Mouse (Mus musculus) kidney, embryonic 16.5 days (tissue): ENCODE measurements around the gene Rapgef5. TPM values are rescaled to one million over a fixed set of nuclear protein-coding genes. Genes with fewer than 3 reads are reported as not detected.

Source experiments
- ATAC-seq: fragments of 200-750 bp; cut with Nextera tagmentation; 2 replicates; pipeline ENCODE4 v1.8.0; 2017; ENCODE audit warnings: moderate TSS enrichment; ENCODE audit not compliant: low FRiP score, low TSS enrichment
- H3K27ac ChIP-seq: fragments of 300-500 bp; sonication (generic); 2 replicates; pipeline ENCODE4 v1.5.1; 2014; ENCODE audit warnings: low read length
- H3K27me3 ChIP-seq: fragments of 300-500 bp; sonication (generic); 2 replicates; pipeline ENCODE4 v1.6.1; 2014; ENCODE audit warnings: low read length, control low read depth, mixed read lengths; ENCODE audit not compliant: insufficient read depth
- H3K36me3 ChIP-seq: fragments of 300-500 bp; sonication (generic); 2 replicates; pipeline ENCODE4 v1.6.1; 2014; ENCODE audit warnings: low read length, control low read depth, mixed read lengths; ENCODE audit not compliant: insufficient read depth
- H3K4me1 ChIP-seq: fragments of 300-500 bp; sonication (generic); 2 replicates; pipeline ENCODE4 v1.6.1; 2014; ENCODE audit warnings: low read length, control low read depth, mixed read lengths; ENCODE audit not compliant: insufficient read depth
- H3K4me2 ChIP-seq: fragments of 300-500 bp; sonication (generic); replicated peaks from 2 replicates; pipeline ENCODE4 v1.6.1; 2014; ENCODE audit warnings: low read depth, low read length
- H3K4me3 ChIP-seq: fragments of 300-500 bp; sonication (generic); 2 replicates; pipeline ENCODE4 v1.5.1; 2014; ENCODE audit warnings: mild to moderate bottlenecking, low read length
- H3K9ac ChIP-seq: fragments of 300-500 bp; sonication (generic); replicated peaks from 2 replicates; pipeline ENCODE4 v1.6.1; 2014; ENCODE audit warnings: low read length
- H3K9me3 ChIP-seq: fragments of 300-500 bp; sonication (generic); 2 replicates; pipeline ENCODE4 v1.6.1; 2016; ENCODE audit warnings: low read length, control low read depth
- WGBS: fragments of 180-500 bp; shearing (Covaris S2); extraction: QIAGEN DNeasy Blood & Tissue Kit; methylation state at CpG from one replicate; pipeline ENCODE4 v1.1.7; 2014; 5-methylcytosine and 5-hydroxymethylcytosine counted together
- polyA plus RNA-seq: library from polyadenylated mRNA; unstranded; fragments of >200 nt; fragmentation: Nextera tagmentation; extraction: Ambion mirVana; gene quantifications from 2 replicates; pipeline ENCODE4 v1.2.1, GENCODE M21; 2015

Rapgef5 gene
- polyA plus RNA-seq, 1 experiment from 2014 or later: 15.5 TPM

- WGBS: 65% methylated on average over 2 of the region's 2 CpGs
- H3K9ac ChIP-seq: no peak overlapping the region
- peaks cover 24% of the 10 kb centered on the region for H3K4me1 ChIP-seq
- no peaks in the 10 kb centered on the region for H3K9me3 ChIP-seq
- H3K4me3 ChIP-seq: no peak overlapping the region
- no peaks in the 10 kb centered on the region for H3K27me3 ChIP-seq
- ATAC-seq: no peak
- H3K27ac ChIP-seq: no peak overlapping the region
- H3K36me3 ChIP-seq: no peaks in the 10 kb centered on the region
- H3K4me2 ChIP-seq: no peak overlapping the region
Measured at GRCm38 (mm10) chr12:117736928-117737327, 220.6 kb downstream of the Rapgef5 start.

GRCm38 (mm10) chr12:117737332-117738031, 221.2 kb downstream of the Rapgef5 start:
- Histone ChIP-seq H3K4me3 (no peak overlapping the region), H3K36me3 (no peaks in the 10 kb centered on the region), H3K9me3 (no peaks in the 10 kb centered on the region), H3K4me1 (peaks cover 24% of the 10 kb centered on the region), H3K27ac (no peak overlapping the region), H3K4me2 (no peak overlapping the region), H3K9ac (no peak overlapping the region), H3K27me3 (no peaks in the 10 kb centered on the region)
- ATAC-seq: no peak; the same call in 1 of the 2 replicates
- 77% methylated on average over 11 of the region's 11 CpGs for WGBS

DNA sequence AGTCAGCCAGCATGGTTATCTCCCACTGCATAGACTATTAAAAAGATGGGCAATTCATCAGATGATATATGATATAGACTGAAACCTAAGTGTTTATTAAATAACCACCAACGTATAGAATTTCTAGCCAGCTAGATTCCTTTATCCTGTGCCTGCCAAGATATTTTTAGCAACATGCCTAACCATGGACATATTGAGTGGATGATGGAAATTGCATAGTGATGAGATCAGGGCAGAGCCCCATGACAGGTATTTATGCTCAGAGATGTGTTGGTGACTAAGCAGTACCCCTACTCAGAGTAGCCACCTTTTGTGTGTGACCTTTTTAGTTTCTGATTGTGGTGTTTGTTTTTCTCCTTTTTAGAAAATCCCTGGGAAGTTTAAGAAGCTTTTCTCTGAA, 226.2 kb downstream of the Rapgef5 start:
- H3K4me1 ChIP-seq: peaks cover 21% of the 10 kb centered on the region
- H3K36me3 ChIP-seq: no peaks in the 10 kb centered on the region
- 31% methylated on average over 1 of the region's 1 CpGs for WGBS
- no peak overlapping the region for H3K27ac ChIP-seq
- H3K9me3 ChIP-seq: no peaks in the 10 kb centered on the region
- no peak overlapping the region for H3K9ac ChIP-seq
- no peak overlapping the region for H3K4me3 ChIP-seq
- ATAC-seq: no peak
- H3K4me2 ChIP-seq: no peak overlapping the region
- H3K27me3 ChIP-seq: no peaks in the 10 kb centered on the region

DNA sequence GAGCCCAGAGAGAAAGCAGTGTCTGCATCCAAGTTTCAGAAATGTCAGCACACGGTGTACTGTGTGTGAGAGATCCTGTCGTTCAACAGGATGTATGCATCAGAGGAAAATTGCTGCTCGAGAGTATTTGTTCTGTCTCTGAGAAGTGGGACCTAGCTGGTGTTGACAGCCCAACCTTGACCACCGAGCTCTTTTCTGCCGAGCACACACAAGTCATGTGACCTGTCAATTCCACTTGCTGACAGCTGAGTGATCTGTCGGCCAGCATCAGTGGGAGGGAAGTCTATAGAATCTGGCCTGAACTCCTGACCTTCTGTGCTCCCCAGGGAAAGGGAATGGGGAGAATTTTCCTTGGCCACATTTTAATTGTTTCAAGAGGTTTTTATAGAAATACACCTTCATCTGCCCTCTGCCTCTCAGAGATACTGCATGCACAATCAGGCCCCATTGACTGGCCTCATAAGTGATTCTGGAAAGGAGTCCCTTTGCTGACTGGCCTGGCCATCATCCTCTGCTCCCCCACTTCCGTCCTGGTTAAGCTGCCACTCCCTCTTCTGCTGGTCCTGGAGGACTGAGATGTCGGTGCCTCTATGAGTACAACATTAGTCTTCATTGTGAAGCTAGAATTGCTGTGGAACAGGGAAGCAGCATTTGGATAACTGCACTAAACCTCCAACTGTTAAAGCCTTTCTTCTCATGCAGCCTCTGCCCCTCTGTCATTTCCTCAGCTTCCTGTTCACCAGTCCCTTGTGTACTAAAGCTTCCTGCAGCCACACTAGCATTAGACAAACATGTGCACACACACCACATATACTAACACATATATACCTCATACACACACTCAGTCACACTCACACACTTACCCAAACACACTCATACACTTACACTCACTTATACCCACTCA, 228.6 kb downstream of the Rapgef5 start:
- Histone ChIP-seq H3K9me3 (no peaks in the 10 kb centered on the region), H3K9ac (no peak overlapping the region), H3K4me2 (no peak overlapping the region), H3K27me3 (no peaks in the 10 kb centered on the region), H3K36me3 (no peaks in the 10 kb centered on the region), H3K4me1 (peaks cover 21% of the 10 kb centered on the region), H3K4me3 (no peak overlapping the region), H3K27ac (0 out of 2 replicates have a peak overlapping the region, but pooled peaks have one; percentile 29)
- 29% methylated on average over 8 of the region's 8 CpGs for WGBS
- no peak for ATAC-seq

GRCm38 (mm10) chr12:117746611-117747010, 230.3 kb downstream of the Rapgef5 start:
- Histone ChIP-seq H3K4me1 (peaks cover 19% of the 10 kb centered on the region; the same call in 1 of the 2 replicates), H3K9ac (no peak overlapping the region), H3K27me3 (no peaks in the 10 kb centered on the region), H3K9me3 (no peaks in the 10 kb centered on the region), H3K36me3 (no peaks in the 10 kb centered on the region), H3K27ac (no peak overlapping the region), H3K4me2 (no peak overlapping the region), H3K4me3 (no peak overlapping the region)
- WGBS: 93% methylated on average over 7 of the region's 7 CpGs
- no peak for ATAC-seq

GRCm38 (mm10) chr12:117751045-117751444, 234.8 kb downstream of the Rapgef5 start:
- no peaks in the 10 kb centered on the region for H3K27me3 ChIP-seq
- peaks cover 13% of the 10 kb centered on the region; the same call in 1 of the 2 replicates for H3K4me1 ChIP-seq
- H3K27ac ChIP-seq: peak overlapping the region; percentile 65
- H3K4me2 ChIP-seq: peak overlapping the region; percentile 36
- H3K9me3 ChIP-seq: no peaks in the 10 kb centered on the region
- H3K9ac ChIP-seq: no peak overlapping the region
- no peak overlapping the region for H3K4me3 ChIP-seq
- peak; percentile 33; the same call in 1 of the 2 replicates for ATAC-seq
- H3K36me3 ChIP-seq: no peaks in the 10 kb centered on the region
- 15% methylated on average over 9 of the region's 9 CpGs for WGBS

- 26% methylated on average over 25 of the region's 25 CpGs for WGBS
- Histone ChIP-seq H3K27me3 (no peaks in the 10 kb centered on the region), H3K9me3 (no peaks in the 10 kb centered on the region), H3K9ac (no peak overlapping the region), H3K4me1 (peaks cover 13% of the 10 kb centered on the region; the same call in 1 of the 2 replicates), H3K4me3 (0 out of 2 replicates have a peak overlapping the region, but pooled peaks have one; percentile 5), H3K27ac (peak overlapping the region; percentile 65; the same call in 1 of the 2 replicates), H3K4me2 (peak overlapping the region; percentile 36), H3K36me3 (no peaks in the 10 kb centered on the region)
- ATAC-seq: peak; percentile 76
Measured at GRCm38 (mm10) chr12:117751520-117752383, 235.5 kb downstream of the Rapgef5 start.

- Histone ChIP-seq H3K36me3 (no peaks in the 10 kb centered on the region), H3K27me3 (no peaks in the 10 kb centered on the region), H3K9me3 (no peaks in the 10 kb centered on the region), H3K4me2 (no peak overlapping the region), H3K9ac (no peak overlapping the region), H3K4me3 (no peak overlapping the region), H3K4me1 (peaks cover 10% of the 10 kb centered on the region; the same call in 1 of the 2 replicates), H3K27ac (no peak overlapping the region)
- ATAC-seq: no peak
- 43% methylated on average over 7 of the region's 7 CpGs for WGBS
Measured at GRCm38 (mm10) chr12:117756010-117756409, 239.7 kb downstream of the Rapgef5 start.

GRCm38 (mm10) chr12:117760373-117760772, 244.1 kb downstream of the Rapgef5 start:
- Histone ChIP-seq H3K4me3 (no peak overlapping the region), H3K27me3 (no peaks in the 10 kb centered on the region), H3K27ac (no peak overlapping the region), H3K4me1 (peaks cover 5% of the 10 kb centered on the region), H3K4me2 (no peak overlapping the region), H3K36me3 (no peaks in the 10 kb centered on the region), H3K9ac (no peak overlapping the region), H3K9me3 (no peaks in the 10 kb centered on the region)
- 69% methylated on average over 5 of the region's 5 CpGs for WGBS
- no peak for ATAC-seq
